Mouse (Mus musculus) bone marrow macrophage, adult 2 months (primary cell): ENCODE results near the gene Gtpbp2. TPM values are rescaled to one million over a fixed set of nuclear protein-coding genes. Genes with fewer than 3 reads are reported as not detected.

Source experiments
- H3K27ac ChIP-seq: 2 replicates; pipeline ENCODE4 v1.5.1; 2012; ENCODE audit warnings: low read depth, low read length; ENCODE audit not compliant: insufficient read depth
- H3K4me1 ChIP-seq: 2 replicates; pipeline ENCODE4 v1.6.1; 2012; ENCODE audit warnings: low read length; ENCODE audit not compliant: control insufficient read depth, insufficient read depth
- H3K4me3 ChIP-seq: 2 replicates; pipeline ENCODE4 v1.5.1; 2012; ENCODE audit warnings: mild to moderate bottlenecking, low read length, moderate library complexity; ENCODE audit not compliant: insufficient read depth
- CTCF ChIP-seq: IDR thresholded peaks from 2 replicates; pipeline ENCODE4 v1.5.1; 2012; ENCODE audit warnings: low read depth, mild to moderate bottlenecking, low read length, moderate library complexity
- POLR2A ChIP-seq: IDR thresholded peaks from 2 replicates; pipeline ENCODE4 v1.6.1; 2012; ENCODE audit warnings: mild to moderate bottlenecking, low read depth, low read length, borderline replicate concordance
- polyA plus RNA-seq: library from polyadenylated mRNA; stranded (reverse); fragments of >200 nt; gene quantifications from 2 replicates; pipeline ENCODE4 v1.2.4, GENCODE M21; 2012; ENCODE audit not compliant: missing spikeins, insufficient read depth, insufficient read length

Gene Gtpbp2
- 126 and 134 TPM in 2 replicates for polyA plus RNA-seq

- TF ChIP-seq CTCF: no peak
- TF ChIP-seq POLR2A: no peak
- Histone ChIP-seq H3K4me1 (peaks cover 20% of the 10 kb centered on the region), H3K27ac (peak within 1 kb of the TSS; percentile 63), H3K4me3 (peak within 1 kb of the TSS; percentile 89)
Observed at GRCm38 (mm10) chr17:46160686-46161085, at the start of gene Gtpbp2. Gtpbp2 (plus strand) TSS chr17:46161032.

- Histone ChIP-seq H3K4me1 (peaks cover 2% of the 10 kb centered on the region; the same call in 1 of the 2 replicates), H3K27ac (no peak overlapping the region), H3K4me3 (no peak overlapping the region)
- TF ChIP-seq POLR2A (no peak), CTCF (no peak)
Observed at GRCm38 (mm10) chr17:46115489-46115888, 45.3 kb upstream of the Gtpbp2 start.

- no peak overlapping the region for H3K4me3 ChIP-seq
- peaks cover 2% of the 10 kb centered on the region; the same call in 1 of the 2 replicates for H3K4me1 ChIP-seq
- TF ChIP-seq POLR2A (no peak), CTCF (no peak)
Observed at GRCm38 (mm10) chr17:46116138-46116537, 44.7 kb upstream of the Gtpbp2 start.

GRCm38 (mm10) chr17:46116881-46117280 is 44.0 kb upstream of the Gtpbp2 start:
- no peak overlapping the region for H3K4me3 ChIP-seq
- H3K4me1 ChIP-seq: peaks cover under 1% of the 10 kb centered on the region; the same call in 1 of the 2 replicates
- H3K27ac ChIP-seq: no peak overlapping the region
- TF ChIP-seq CTCF (no peak), POLR2A (no peak)

More at GRCm38 (mm10) chr17:46116138-46116537, 44.7 kb upstream of the Gtpbp2 start:
- H3K27ac ChIP-seq: no peak overlapping the region

- Histone ChIP-seq H3K4me3 (no peak overlapping the region), H3K4me1 (no peaks in the 10 kb centered on the region), H3K27ac (no peak overlapping the region)
- no peak for TF ChIP-seq POLR2A
- no peak for TF ChIP-seq CTCF
Observed at GRCm38 (mm10) chr17:46117623-46118422, 43.0 kb upstream of the Gtpbp2 start.

GRCm38 (mm10) chr17:46118423-46118850 is 42.4 kb upstream of the Gtpbp2 start:
- Histone ChIP-seq H3K4me1 (no peaks in the 10 kb centered on the region), H3K27ac (no peak overlapping the region), H3K4me3 (no peak overlapping the region)
- TF ChIP-seq CTCF: no peak
- TF ChIP-seq POLR2A: no peak

GRCm38 (mm10) chr17:46119641-46120040 is 41.2 kb upstream of the Gtpbp2 start:
- H3K27ac ChIP-seq: no peak overlapping the region
- TF ChIP-seq POLR2A: no peak
- no peak for TF ChIP-seq CTCF
- H3K4me3 ChIP-seq: no peak overlapping the region
- no peaks in the 10 kb centered on the region for H3K4me1 ChIP-seq

- TF ChIP-seq POLR2A (no peak), CTCF (no peak)
Observed at GRCm38 (mm10) chr17:46122791-46123190, 38.0 kb upstream of the Gtpbp2 start.

GRCm38 (mm10) chr17:46123285-46123684 is 37.5 kb upstream of the Gtpbp2 start:
- Histone ChIP-seq H3K4me3 (no peak overlapping the region), H3K27ac (no peak overlapping the region), H3K4me1 (no peaks in the 10 kb centered on the region)
- TF ChIP-seq POLR2A (no peak), CTCF (no peak)

More at GRCm38 (mm10) chr17:46122791-46123190, 38.0 kb upstream of the Gtpbp2 start:
- H3K4me1 ChIP-seq: no peaks in the 10 kb centered on the region
- H3K27ac ChIP-seq: no peak overlapping the region
- H3K4me3 ChIP-seq: no peak overlapping the region
